Mouse (Mus musculus): ENCODE results near the gene Kctd20. TPM values are rescaled to one million over a fixed set of nuclear protein-coding genes. Genes with fewer than 3 reads are reported as not detected.

The Kctd20 gene
- polyA plus RNA-seq, 1 experiment from 2014 or later = 107 TPM

GRCm38 (mm10) chr17:29015638-29016037, 63.9 kb downstream of the Kctd20 start:
- no peak overlapping the region for H3K4me2 ChIP-seq
- 25% methylated on average over 2 of the region's 2 CpGs for WGBS
- no peaks in the 10 kb centered on the region for H3K36me3 ChIP-seq (ENCODE audit: poor library complexity, severe bottlenecking)
- no peak overlapping the region for H3K9ac ChIP-seq
- no peak overlapping the region for H3K4me3 ChIP-seq
- no peaks in the 10 kb centered on the region for H3K9me3 ChIP-seq (replicated peaks)
- ATAC-seq = no peak
- H3K27me3 ChIP-seq = no peaks in the 10 kb centered on the region
- no peak overlapping the region for H3K27ac ChIP-seq
- no peaks in the 10 kb centered on the region for H3K4me1 ChIP-seq

DNA sequence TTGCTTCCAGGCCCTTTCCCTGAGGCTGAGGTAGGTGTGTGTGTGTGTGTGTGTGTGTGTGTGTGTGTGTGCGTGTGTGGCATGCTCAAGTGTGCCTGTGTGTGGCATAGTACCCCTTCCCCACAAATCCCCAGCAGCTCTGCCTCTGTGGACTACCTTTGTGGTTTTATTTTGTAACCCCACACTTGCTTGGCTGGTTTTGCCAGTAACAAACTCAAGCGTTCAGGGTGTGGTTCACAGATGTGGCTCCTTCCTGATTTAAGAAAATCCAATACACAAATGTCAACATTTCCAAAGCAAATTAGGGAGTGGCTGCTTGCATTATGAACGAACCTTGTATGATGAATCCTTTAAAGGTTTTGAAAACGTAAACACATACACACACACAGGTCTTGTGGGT, 65.0 kb downstream of the Kctd20 start:
- no peak overlapping the region for H3K4me2 ChIP-seq
- no peak overlapping the region for H3K4me3 ChIP-seq
- ATAC-seq = no peak
- H3K36me3 ChIP-seq (ENCODE audit: poor library complexity, severe bottlenecking) = no peaks in the 10 kb centered on the region
- no peaks in the 10 kb centered on the region for H3K27me3 ChIP-seq
- H3K9me3 ChIP-seq (replicated peaks) = no peaks in the 10 kb centered on the region
- H3K27ac ChIP-seq = no peak overlapping the region
- H3K9ac ChIP-seq = no peak overlapping the region
- no peaks in the 10 kb centered on the region for H3K4me1 ChIP-seq
- WGBS = 92% methylated on average over 3 of the region's 4 CpGs

GRCm38 (mm10) chr17:29018292-29018984, 66.7 kb downstream of the Kctd20 start:
- WGBS = 46% methylated on average over 11 of the region's 11 CpGs
- no peak overlapping the region for H3K4me2 ChIP-seq
- no peak overlapping the region for H3K4me3 ChIP-seq
- H3K4me1 ChIP-seq = no peaks in the 10 kb centered on the region
- H3K27ac ChIP-seq = no peak overlapping the region
- no peak for ATAC-seq
- no peaks in the 10 kb centered on the region for H3K9me3 ChIP-seq (replicated peaks)
- no peaks in the 10 kb centered on the region for H3K36me3 ChIP-seq (ENCODE audit: poor library complexity, severe bottlenecking)
- H3K9ac ChIP-seq = no peak overlapping the region
- H3K27me3 ChIP-seq = no peaks in the 10 kb centered on the region

Other genes with a start within 250 kb of the Kctd20 start
- 2.1 and 3.5 TPM in 2 replicates for gene AC170998.1, start 225.9 kb upstream of the Kctd20 start, polyA plus RNA-seq (2015; fragmentation: Nextera tagmentation; extraction: Ambion mirVana)
- gene Mapk13, start 182.7 kb upstream of the Kctd20 start, polyA plus RNA-seq (2015; fragmentation: Nextera tagmentation; extraction: Ambion mirVana) = 0.72 and 1.1 TPM in 2 replicates
- gene Brpf3, start 150.9 kb upstream of the Kctd20 start, polyA plus RNA-seq (2015; fragmentation: Nextera tagmentation; extraction: Ambion mirVana) = 10.2 and 11.3 TPM in 2 replicates
- gene Pnpla1, start 93.5 kb upstream of the Kctd20 start, polyA plus RNA-seq (2015; fragmentation: Nextera tagmentation; extraction: Ambion mirVana) = not detected in 2 replicates
- gene 4930539E08Rik, start 36.6 kb upstream of the Kctd20 start, polyA plus RNA-seq (2015; fragmentation: Nextera tagmentation; extraction: Ambion mirVana) = 0.15 and 0.25 TPM in 2 replicates
- not detected in 2 replicates for gene Pxt1, start 8.1 kb upstream of the Kctd20 start, polyA plus RNA-seq (2015; fragmentation: Nextera tagmentation; extraction: Ambion mirVana)
- 128 and 136 TPM in 2 replicates for gene Stk38, start 56.0 kb downstream of the Kctd20 start, polyA plus RNA-seq (2015; fragmentation: Nextera tagmentation; extraction: Ambion mirVana)
- gene Srsf3, start 80.7 kb downstream of the Kctd20 start, polyA plus RNA-seq (2015; fragmentation: Nextera tagmentation; extraction: Ambion mirVana) = 751 and 753 TPM in 2 replicates
- 29.3 and 38.6 TPM in 2 replicates for gene Cdkn1a, start 139.0 kb downstream of the Kctd20 start, polyA plus RNA-seq (2015; fragmentation: Nextera tagmentation; extraction: Ambion mirVana)
- gene Rab44, start 162.2 kb downstream of the Kctd20 start, polyA plus RNA-seq (2015; fragmentation: Nextera tagmentation; extraction: Ambion mirVana) = 0.18 TPM in 1 of 2 replicates, not detected in the other

All from forebrain, embryonic 13.5 days (tissue).